Mouse (Mus musculus) kidney, adult 11 months (tissue): Measurements from ENCODE around the gene Crat.
"Not testable (repeated sequence)": the region's sequence is repeated elsewhere in the genome, so short reads cannot be mapped to it uniquely, and the experiment has no call there.

Experiments
- DNase-seq: peaks from one replicate; pipeline ENCODE4 v3.0.0; 2022

Gene Crat

DNA sequence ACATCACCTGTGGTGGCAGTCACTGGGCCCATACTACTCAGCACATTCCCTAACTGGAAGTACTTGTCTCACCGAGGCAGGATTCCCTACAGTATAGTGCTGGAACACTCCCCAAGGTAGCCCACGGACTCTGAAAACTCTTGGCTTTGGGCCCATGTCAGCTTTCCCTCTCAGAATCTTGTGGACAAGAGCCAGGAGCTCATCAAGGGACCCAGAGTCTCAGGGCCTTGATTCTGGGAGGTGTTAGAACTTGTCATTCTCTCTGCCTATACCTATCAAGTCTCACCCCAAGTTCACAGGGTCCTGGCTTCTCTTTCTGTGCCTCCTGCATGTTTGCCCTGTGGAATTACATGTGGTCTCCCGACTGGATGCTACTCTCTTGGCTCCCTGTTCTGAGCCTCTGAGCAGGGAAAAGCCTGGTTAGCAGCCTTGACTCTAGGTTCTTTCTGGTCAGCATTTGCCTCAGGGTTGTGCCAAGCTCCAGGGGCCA is 24.6 kb upstream of the Crat start:
- no peak for DNase-seq

DNA sequence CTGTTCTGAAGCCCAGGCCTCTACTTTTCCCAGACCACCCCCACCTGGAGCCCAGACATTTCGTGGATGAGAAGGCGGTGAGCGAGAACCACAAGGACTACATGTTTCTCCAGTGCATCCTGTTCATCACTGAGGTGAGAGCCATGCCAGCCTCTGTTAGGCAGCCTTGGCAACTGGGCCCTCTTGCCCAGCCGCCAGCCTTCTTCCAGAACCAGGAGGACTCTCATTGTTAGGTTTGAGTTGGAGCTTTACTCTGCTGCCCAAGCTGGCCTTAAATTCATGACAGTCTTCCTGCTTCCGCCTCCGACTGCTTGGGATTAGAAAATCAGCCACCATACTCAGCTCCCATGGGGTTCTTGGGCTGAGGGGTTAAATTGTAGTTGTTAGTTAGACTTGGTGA is 24.0 kb upstream of the Crat start:
- DNase-seq, result no peak

DNA sequence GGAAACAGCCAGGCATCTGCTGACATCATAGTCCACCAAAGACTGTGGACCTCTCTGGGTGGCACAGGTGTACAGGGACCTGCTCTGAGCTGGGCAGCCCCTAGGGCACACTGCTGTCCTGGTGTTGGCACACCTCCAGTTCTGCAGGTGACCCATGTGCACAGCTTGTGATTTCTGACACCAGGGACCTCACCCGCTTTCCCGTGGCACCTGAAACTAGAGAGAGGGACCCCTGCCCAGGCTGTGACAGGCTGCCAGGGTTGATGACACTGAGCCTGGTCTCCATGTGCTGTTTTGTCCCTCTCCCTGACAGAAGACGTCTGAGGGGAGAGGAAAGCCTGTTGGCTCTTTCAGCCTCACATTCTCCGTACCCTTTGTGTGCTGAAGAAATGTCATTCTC is 22.2 kb upstream of the Crat start:
- no peak for DNase-seq

DNA sequence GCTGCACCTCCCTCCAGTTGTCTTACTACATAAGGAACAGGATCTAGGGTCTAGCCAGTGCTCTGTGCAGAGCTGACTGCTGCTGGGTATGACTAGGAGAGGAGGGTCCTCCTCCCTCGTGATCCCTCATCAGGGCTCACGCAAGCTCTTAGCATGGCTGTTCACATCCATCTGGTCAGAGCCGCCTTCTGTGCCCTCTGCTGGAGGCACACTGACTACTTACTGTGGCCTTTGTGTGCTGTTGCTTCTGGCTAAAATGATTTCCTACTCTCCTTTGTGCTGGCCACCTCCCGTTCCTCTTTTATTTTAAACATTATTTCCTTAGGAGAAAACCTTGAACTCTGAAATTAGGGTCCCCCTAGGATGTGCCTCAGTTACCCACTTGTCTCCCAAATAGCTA is 21.2 kb upstream of the Crat start:
- no peak for DNase-seq

DNA sequence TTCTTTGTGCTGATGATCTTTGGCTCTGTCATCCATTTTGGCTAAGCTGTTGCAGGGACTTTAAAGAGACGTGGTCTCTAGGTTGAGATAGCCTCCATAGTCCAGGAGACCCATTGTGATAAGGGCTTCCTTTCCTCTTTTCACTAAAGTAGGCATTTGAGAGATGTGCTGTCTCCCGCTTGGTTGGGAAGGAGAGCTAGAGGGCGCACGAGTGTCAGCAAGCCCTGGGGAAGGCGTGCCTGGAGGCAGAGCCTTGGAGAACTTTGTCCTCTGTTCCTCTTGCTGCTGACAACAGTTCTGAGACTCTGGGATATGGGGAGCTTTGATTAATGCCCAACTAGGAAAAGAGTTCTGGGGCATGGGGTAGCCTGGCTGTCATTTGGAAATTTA is 20.5 kb upstream of the Crat start:
- peak; percentile 79 for DNase-seq

DNA sequence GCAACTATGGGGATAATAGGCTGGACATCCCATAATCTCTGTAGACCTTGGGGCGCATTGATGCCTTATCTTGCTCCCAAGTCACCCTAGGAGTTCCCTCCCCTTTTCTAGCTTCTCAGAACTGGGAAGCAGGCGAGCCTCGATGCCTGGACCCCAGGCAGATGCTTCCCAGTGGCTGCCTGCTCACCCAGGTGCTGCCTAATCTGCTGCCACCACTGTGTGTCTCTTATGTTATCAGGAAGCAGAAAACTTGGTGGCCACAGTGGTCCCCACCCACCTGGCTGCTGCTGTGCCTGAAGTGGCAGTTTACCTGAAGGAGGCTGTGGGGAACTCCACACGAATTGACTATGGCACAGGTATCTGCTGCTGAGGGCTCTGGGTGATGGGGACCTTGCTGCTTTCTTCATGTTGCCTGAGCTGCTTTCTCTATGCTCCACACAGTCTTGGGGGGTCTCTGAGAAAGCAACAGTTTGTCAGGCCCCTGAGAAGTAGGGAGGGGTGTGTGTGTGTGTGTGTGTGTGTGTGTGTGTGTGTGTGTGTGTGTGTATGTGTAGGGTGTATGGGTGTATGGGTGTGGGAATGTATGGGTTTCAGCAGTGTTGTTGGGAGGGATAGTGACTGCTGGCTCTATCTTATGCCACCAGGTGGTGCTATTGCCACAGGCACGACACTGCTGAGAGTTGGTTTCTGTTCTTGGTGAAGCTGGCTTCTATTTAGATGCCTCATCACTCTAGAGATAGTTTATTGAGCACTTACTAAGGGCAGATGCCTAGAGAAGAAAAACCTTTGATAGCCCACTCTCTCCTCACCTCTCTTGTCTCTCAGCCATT is 19.9 kb upstream of the Crat start:
- DNase-seq, result peak; percentile 65

DNA sequence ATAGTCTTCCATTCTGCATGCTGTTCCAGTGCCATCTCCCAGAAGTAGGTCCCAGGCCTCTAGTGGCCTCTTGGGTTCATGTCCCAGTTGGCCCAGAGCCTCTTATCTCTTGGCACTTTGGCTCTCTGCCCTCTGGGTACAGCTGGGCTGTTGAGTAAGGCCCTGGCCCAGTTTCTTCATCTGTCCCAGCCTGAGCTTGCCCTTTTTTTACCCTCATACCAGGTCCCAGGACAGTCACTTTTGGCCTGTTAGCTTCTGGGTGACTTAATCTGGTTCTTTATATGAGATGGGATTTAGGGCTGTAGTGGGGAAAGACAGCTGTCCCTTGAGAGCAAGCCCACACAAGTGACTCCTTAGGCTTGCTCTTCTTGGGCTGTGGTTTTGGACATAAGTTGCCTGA is 13.5 kb upstream of the Crat start:
- DNase-seq, result no peak

DNA sequence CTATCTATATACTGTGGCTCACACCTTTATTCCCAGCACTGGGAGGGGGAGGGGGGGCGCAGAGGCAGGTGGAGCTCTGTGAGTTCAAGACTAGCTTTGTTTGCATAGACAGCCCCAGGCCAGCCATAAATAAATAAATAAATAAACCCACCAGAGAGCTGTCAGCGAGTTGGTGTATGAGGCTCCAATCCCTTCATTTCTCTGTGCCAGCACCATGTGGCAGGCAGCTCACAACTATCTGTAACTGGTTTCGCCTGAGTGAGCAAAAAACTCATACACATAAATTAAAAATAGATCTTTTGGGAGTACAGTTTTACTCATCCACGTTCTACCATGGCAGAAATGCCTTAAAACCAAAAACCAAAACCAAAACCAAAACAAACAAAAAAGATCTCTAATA is 5.8 kb upstream of the Crat start:
- DNase-seq, result no peak

DNA sequence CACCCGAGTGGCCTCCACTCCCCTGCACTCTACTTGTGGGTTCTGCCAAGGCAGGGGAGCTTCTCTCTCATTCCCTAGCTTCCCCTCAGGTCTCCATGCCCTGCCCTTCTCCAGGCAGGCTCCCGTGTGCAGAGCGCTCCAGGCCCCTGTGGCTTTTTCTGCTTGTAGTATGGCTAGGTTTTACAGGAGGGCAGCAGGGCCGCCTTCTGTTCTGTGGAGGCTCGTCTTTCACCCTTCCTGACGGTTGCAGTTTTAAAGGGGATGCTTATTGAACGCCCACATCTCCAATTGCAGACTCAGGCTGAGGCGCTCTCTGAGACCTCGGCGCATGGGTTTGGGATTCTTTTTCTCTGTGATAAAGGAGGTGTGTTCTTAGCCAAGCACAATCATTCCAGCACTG is 3.5 kb upstream of the Crat start:
- DNase-seq, result no peak

DNA sequence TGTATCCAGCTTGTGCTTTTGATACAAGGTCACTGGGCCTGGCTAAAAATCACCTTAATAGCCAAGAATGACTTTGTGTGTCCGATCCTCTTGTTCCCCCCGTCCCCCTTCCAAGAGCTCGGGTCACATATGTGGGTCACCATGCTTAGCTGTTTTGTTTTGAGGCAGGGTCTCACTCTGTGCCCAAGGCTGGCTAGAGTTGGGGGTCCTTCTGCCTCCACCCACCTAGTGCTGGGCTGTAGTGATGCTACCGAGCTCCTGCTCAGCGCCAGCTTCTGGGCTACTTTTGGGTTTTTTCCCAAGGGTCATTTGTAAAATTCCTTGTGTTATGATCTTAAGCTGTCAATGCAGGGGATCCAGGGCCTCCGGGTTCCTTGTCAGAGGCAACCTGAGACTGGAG is 2.6 kb upstream of the Crat start:
- no peak for DNase-seq

DNA sequence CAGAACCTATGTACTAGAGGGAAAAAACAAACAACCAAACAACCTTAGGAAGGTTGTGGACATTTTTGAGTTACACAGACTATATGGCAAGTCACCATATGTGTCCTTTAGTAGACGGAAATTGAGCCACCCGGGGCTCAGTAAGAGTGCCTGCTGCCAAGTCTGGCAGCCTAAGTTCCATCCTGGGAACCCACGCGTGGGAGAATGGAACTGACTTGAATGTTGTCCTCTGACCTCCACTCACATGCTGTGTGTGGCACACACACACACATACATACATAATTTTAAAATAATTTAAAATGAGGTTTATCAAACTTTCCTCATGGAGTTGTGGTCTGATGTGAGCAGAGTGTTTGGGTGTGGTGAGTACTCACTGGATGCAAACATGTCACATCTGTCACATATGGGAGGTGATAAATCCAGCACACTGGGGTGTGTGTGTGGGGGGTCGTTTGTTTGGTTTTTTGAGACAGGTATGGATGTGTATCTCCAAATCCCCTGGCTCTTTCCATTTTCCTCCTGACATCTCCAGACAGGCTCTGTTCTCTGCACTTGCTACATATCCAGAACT is 2.1 kb upstream of the Crat start:
- no peak for DNase-seq

DNA sequence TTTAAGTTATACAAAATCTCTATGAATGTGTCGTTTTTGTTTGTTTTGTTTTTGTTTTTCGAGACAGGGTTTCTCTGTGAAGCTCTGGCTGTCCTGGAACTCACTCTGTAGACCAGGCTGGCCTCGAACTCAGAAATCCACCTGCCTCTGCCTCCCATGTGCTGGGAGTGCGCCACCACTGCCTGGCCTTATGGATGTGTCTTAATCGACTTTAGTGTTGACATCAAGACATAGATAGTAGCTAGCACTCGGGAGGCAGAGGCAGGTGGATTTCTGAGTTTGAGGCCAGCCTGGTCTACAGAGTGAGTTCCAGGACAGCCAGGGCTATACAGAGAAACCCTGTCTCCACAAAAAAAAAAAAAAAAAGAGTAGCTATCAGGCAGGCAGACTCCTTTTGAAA is 1.5 kb upstream of the Crat start:
- not testable (repeated sequence) for DNase-seq

DNA sequence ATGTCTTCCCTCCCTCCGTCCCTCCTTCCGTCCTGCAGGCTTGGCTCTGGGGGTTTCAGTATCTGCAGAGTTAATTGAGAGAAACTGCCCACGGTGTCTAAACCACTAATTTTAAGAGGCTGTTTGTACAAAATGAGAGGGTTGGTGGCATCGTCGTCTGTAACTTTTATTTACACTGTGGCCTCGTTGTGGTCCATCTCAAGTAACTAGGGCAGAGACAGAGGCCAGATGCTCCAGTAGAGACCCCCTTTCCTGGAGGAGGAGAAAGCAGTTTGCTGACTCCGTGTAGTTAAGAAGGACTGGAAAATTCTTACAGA is 994 bp upstream of the Crat start:
- DNase-seq, result no peak

DNA sequence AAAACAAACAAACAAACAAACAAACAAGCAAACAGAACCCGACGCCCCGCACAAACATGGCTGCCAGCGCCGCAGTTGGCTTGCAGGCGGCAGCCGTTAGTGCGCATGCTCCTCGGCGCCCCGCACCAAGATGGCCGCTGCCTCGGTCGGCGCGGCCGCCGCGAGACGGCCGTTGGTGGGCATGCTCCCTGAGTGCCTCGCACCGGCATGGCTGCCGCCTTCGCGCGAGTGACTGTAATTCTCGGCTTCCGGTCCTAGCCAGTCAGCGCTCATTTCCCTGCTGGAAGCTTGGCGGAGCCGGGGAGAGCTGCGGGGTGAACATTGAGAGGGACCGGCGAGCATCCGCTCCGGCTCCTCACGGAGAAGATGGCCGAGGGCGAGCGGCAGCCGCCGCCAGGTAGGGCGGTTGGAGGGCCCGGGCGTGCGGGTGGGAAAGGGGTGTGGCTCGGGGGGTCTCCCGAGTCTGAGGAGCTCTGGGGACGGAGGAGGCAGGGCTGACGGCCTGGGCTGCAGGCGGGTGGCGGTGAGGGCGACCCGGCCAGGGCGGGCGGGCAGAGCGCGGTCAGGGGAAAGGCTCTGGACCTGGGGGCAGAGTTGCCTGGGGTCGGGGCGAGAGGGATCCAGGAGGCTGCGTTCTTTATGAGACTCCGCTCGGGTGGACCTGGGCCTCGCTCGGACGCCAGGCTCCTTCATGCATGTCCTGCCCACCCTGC is 479 bp upstream of the Crat start, which contains the start of gene Ptpa:
TSS of gene Ptpa (plus strand) at position 104 of the 713 bp plus-strand sequence.
- DNase-seq, result peak; percentile 91

DNA sequence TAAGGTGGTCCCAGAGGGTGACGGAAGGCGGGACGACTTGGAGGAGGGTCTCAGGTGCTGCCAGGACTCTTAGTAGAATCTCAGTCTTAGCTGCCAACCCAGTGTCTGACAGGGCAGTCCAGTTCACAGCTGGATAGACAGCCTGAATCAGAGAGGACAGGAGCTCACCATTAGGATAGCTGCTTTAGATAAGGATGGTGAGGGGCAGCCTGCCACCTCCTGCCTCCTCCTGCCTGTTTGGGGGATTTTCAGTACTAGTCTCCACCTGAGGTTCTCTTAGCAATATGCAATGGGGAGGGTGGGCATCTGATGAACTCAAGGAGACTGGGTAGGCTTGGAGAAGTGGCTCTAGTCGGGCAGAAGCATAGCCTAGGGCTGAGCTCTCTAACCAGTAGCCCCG is 932 bp downstream of the Crat start:
- DNase-seq, result no peak

DNA sequence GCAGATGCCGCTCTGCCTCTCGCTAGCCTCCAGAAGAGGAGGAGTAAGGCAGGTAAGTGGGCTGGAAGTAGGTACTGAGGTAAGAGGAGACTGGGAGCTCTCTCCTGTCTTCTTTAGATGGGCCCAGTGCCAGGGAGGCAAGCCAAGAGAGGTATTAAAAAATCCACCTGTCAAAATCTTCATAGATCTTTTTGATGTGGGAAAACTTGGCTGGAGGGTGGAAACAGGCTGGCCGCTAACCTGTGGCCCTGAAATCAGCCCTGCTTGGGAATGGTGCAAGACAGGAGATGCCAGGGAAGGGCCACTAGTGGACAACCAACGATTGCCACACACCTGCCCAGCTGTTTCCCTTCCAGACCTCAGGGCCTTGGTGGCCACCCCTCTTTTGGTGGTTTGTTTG is 1.5 kb downstream of the Crat start:
- no peak for DNase-seq

DNA sequence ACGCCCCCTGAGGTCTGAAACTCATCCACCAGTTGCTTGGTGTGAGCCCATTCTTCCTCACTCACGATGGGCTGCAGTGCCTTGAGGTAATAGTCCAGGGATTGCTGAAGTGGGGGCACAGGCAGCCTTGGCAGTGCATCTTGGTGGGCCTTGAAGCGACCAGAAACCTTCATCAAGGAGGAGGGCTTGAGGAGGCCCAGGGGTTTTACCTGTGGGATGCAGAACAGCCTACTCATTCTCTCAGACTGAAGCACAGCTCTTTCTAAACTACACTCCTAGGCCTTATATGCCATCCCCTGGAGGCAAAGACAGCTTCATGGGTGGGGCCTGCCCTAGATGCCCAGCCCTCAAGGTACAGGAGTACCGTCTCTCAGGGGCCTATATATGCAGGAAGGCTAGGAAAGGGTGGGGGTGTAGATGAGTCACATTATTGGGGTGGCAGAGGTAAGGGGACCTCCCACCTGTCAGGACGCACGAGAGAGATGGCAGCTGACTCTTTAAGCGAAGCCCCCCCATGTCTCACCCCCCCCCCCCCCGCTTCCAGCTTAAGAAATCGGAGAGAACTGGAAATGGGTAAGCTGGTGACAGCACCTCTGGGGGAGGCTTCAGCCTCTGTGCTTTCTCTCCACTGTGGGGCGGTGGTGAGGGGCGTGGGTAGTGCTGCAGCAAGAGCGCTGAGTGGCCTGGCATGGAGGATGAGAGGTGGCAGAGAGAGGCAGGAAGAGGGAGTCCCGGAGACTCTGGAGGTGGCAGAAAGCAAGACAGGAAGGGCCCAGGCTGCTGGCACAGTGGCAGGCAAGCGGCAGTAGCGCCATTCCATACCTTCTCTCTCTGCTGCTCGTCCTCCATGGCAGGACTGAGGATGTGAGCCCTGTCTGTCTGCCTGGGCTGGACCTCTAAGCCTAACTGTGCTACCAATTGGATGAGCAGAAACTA is 2.3 kb downstream of the Crat start:
- no peak for DNase-seq

DNA sequence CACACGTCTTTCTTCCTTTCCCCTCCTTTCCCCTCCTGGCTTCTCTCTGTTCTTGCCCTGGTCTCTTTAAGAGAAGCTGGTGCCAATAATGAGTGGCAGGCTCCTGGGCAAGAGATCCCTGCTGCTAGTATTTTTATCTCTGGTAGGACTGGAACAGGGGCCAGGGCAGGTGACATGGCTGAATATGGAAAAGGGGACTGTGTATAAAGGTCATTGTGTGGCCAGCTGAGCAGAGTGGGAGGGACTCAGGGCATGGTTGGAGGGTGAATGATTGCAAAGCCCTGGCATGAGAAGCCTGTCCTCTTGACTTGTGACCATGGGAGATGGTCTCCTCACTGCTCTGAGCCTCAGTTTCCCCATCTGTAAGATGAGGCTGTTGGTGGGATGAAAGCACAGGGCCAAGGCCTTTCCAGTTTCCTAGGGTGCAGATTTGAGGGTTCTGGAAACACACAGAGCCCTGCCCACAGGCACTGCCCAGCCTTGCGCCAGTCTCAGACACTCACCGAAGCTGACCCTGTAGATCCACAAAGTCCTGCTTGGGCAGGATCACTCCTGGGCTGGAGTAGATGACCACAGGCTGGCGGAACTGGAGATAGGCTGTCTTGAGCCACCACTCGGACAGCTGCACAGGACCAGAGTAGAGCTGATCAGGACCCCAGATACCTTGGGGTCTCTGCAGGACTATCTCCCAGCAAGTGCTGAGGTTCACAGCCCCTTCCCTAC is 6.0 kb downstream of the Crat start:
- peak; percentile 87 for DNase-seq

DNA sequence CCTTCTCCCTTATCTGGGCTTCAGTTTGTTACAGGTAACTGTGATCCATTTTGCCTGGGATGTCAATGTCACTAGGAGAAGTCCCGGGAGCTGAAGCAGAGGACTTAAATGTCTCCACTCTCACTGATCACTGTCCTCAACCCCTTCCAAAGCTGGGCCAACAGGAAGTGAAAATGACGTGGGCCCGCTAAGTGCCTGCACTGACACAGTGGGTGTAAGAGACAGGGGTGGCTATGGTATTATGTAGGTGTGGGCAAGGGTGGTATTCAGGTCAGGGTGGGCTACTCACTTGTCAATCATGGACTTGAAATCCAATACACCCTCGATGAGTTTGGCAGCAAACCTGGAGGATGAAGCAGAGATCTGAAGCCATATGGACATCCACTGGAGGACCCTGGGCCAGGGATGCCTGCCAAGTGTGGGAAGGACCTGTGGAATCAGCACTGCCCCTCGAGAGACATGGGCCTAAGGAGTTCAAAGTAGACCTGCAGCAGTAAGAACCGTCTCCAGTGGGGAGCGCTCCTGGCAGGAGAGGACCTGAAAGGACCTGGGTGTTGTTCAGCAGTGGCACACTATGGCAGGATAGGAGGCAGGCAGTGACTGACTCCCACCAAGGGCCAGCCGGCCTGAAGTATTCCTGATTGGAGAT is 7.0 kb downstream of the Crat start:
- DNase-seq, result no peak

DNA sequence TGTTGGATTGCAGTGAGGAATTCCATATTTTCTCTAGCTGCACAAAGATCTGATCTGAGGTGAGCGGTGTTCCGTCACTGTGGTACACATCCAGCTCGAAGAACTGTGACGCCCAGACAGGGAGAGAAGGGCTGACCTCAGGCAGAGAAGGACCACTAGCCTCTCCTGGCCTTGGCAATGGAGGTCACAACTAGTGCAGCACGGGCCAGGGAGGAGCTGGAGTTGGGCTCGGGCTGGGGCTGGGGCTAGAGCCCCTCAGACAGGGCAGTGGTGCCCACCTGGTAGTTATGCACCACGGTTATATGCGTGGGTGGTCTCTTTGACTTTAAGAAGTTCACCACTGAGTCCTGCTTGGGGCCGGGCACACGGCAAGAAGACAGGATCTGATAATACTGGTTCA is 7.8 kb downstream of the Crat start:
- DNase-seq, result no peak

DNA sequence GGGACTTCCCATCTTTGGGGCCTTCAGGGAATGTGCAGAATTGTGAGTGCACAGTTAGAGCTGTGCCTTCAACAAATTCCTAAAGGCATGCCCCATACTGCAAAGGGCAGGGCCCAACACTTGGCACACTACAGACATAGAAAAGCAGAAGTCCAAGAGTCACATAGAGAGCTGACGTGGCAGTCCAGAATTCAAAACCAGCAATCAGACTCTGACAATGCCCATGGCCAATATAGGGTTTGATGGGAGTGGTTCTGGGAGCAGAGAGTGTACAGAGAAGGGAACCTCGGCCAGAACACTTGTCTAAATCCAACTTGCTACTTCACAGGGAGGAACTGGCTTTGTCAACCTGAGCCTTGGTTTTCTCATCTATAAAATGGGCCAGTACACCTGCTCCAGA is 8.4 kb downstream of the Crat start:
- no peak for DNase-seq

DNA sequence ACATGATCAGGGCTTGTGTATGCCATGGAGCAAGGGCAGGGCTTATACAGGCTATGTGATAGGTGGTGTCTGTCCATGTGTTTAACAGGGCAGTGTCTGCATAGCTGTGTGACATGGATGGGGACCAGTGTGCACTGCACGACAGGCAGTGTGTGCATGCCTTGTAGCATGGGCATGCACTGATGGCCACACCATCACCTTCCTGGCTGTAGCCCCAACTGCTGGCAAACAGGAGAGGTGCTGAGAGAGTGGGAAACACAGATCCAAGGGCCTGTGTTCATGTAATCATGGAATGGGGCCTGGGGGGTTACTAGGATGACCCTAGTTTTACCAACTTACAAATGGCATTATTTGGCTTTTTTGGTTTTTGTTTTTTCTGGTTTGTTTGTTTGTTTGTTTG is 11.7 kb downstream of the Crat start:
- DNase-seq, result no peak
